Mouse (Mus musculus) ES-E14 (cell line): ENCODE data around the gene Lpin1. TPM values are rescaled to one million over a fixed set of nuclear protein-coding genes. Genes with fewer than 3 reads are reported as not detected.

Source experiments
- DNase-seq: peaks from one replicate; pipeline ENCODE4 v3.0.0-alpha.2; 2013; ENCODE audit warnings: low read depth, low spot score
- H3K27ac ChIP-seq: 2 replicates; pipeline ENCODE4 v1.5.1; 2012; ENCODE audit warnings: low read depth, mild to moderate bottlenecking, low read length, moderate library complexity, mixed read lengths; ENCODE audit not compliant: poor library complexity, insufficient read depth, severe bottlenecking
- H3K36me3 ChIP-seq: 2 replicates; pipeline ENCODE4 v1.6.1; 2012; ENCODE audit warnings: mild to moderate bottlenecking, low read length, moderate library complexity, mixed read lengths; ENCODE audit not compliant: control insufficient read depth, poor library complexity, insufficient read depth, severe bottlenecking
- H3K4me1 ChIP-seq, 2 experiments: fragments of 150-350 bp in 1 of 2; sonication (generic) in 1 of 2; 2 replicates each; pipeline ENCODE4 v1.6.1; 2012; ENCODE audit warnings: low read length in 2 of 2, mild to moderate bottlenecking in 1 of 2, mixed read lengths in 1 of 2; ENCODE audit not compliant: control insufficient read depth in 2 of 2, insufficient read depth in 2 of 2, poor library complexity in 1 of 2
- H3K4me3 ChIP-seq, 2 experiments: fragments of 150-350 bp in 1 of 2; sonication (generic) in 1 of 2; 2 replicates each; pipeline ENCODE4 v1.5.1; 2012; ENCODE audit warnings: low read length in 2 of 2, low read depth in 1 of 2, mild to moderate bottlenecking in 1 of 2, mixed read lengths in 1 of 2; ENCODE audit not compliant: insufficient read depth in 1 of 2, poor library complexity in 1 of 2, severe bottlenecking in 1 of 2
- H3K9ac ChIP-seq: 2 replicates; pipeline ENCODE4 v1.6.1; 2012; ENCODE audit warnings: low read depth, mild to moderate bottlenecking, low read length, mixed read lengths; ENCODE audit not compliant: poor library complexity, insufficient read depth, severe bottlenecking
- H3K9me3 ChIP-seq: fragments of 150-350 bp; sonication (generic); 2 replicates; pipeline ENCODE4 v1.6.1; 2012; ENCODE audit warnings: low read depth, mild to moderate bottlenecking, low read length; ENCODE audit not compliant: control insufficient read depth, insufficient read depth
- CHD2 ChIP-seq: IDR thresholded peaks from 2 replicates; pipeline ENCODE4 v1.6.1; 2014; ENCODE audit warnings: mild to moderate bottlenecking, low read depth, low read length, inconsistent platforms
- HCFC1 ChIP-seq: IDR thresholded peaks from 2 replicates; pipeline ENCODE4 v1.6.1; 2012; ENCODE audit warnings: low read length, inconsistent platforms, borderline replicate concordance; ENCODE audit not compliant: insufficient read depth
- MAFK ChIP-seq: IDR thresholded peaks from 2 replicates; pipeline ENCODE4 v1.6.1; 2014; ENCODE audit warnings: mild to moderate bottlenecking, low read depth, low read length, inconsistent platforms; ENCODE audit not compliant: insufficient read depth
- ZC3H11A ChIP-seq: IDR thresholded peaks from 2 replicates; pipeline ENCODE4 v1.6.1; 2012; ENCODE audit warnings: low read depth, mild to moderate bottlenecking, inconsistent platforms, low read length, borderline replicate concordance
- ZNF384 ChIP-seq: IDR thresholded peaks from 2 replicates; pipeline ENCODE4 v1.6.1; 2012; ENCODE audit warnings: low read depth, low read length, inconsistent platforms
- in situ Hi-C, 2 experiments: fragments of 600-800 bp; cut with MboI; formaldehyde crosslinking; loops; one replicate each; pipeline ENCODE4 v1.15.1; 2025; ENCODE audit warnings: low sequenced_read_pairs in 2 of 2, inconsistent platforms in 1 of 2; ENCODE audit not compliant: unreplicated experiment in 2 of 2
- total RNA-seq: library from RNA; depleted of rRNA; stranded (reverse); fragments of 300-350 nt; gene quantifications from 2 replicates; pipeline ENCODE4 v1.2.3, GENCODE M21; 2012

The Lpin1 gene
- total RNA-seq, 1 experiment, result 15.8 TPM

DNA sequence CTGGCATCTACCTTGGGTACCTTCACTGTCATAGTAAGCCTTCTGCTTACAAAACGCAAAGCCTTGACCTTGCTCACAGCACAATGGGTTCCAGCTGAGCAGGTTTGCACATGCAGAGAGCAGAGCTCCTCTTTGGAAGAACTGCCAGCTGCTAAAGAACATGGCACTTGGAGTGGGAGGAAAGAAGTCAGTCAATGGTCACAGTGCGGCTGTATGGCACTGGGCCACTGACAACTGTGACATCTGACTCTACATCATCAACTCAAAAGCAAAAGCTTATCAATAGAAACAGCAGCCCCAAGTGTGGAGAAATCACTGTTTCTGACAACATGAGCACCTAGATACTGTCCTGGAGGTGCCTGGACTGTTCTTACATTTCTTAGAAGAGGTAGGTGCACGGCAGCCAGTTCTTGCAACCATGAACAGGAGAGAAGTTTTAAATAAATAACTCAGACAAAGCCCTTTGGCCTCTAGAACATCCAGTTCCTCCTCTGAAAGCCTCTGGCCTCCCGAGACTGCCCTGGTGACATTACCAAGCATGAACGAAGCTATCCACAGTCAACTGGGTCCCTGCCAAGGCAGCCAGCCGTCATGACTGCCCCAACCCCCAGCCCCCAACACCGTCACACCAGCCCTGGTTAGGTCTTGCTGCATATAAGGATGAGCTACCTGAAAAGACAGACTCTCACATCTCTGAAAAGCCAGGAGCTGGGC, 19.5 kb upstream of the Lpin1 start:
- Histone ChIP-seq H3K4me3 (no peak overlapping the region), H3K4me1 (peaks cover 0 to 2% of the 10 kb centered on the region in 2 experiments; a peak in 1 of 4 replicates), H3K27ac (no peak overlapping the region), H3K9ac (no peak overlapping the region), H3K36me3 (no peaks in the 10 kb centered on the region), H3K9me3 (no peaks in the 10 kb centered on the region)
- no peak for DNase-seq
- TF ChIP-seq CHD2 (no peak), ZNF384 (no peak), MAFK (no peak), ZC3H11A (no peak)
- in situ Hi-C loops, result no loop called here

DNA sequence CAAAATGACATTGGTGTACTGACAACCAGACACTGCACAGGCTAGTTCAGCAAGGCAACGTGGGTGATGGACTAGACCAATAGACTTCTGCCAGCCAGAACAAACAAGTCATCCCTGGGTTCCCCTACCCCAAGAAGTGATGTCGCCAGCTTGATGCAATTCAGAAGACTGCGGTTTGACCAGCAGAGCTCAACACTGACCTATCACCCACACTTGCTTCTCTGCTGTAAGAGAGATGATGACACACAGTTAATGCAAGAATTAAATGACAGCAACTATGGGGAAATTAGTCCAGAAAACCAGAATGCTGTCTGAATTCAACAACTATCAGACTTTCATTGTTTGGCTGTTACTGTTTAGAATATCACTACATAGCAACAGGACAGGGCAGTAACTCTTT, 9.5 kb upstream of the Lpin1 start:
- no peak overlapping the region for H3K27ac ChIP-seq
- H3K36me3 ChIP-seq, result no peaks in the 10 kb centered on the region
- H3K4me3 ChIP-seq, result no peak overlapping the region
- DNase-seq, result no peak
- no peaks in the 10 kb centered on the region for H3K9me3 ChIP-seq
- TF ChIP-seq MAFK (no peak), ZNF384 (no peak)
- in situ Hi-C loops, result no loop called here
- no peaks in the 10 kb centered on the region; a peak in 1 of 4 replicates for H3K4me1 ChIP-seq
- H3K9ac ChIP-seq, result no peak overlapping the region

DNA sequence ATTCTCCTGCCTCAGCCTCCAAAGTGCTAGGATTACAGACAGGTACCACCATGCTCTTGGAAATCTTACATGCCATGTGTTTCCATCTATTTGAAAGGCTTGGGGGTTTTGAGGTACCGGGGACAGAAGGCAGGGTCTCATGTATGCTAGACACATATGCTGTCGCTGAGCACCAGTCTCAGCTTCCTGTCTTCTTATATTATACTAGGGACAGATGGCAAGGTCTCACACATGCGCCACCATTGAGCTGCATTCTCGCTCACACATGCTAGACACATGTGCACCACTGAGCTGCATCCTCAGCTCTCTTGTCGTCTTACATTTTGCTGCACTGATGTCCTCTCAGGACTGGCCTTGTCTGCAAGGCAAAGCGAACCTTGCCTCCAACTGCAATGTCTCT, 8.7 kb upstream of the Lpin1 start:
- Histone ChIP-seq H3K4me3 (no peak overlapping the region), H3K36me3 (no peaks in the 10 kb centered on the region), H3K9ac (no peak overlapping the region), H3K9me3 (no peaks in the 10 kb centered on the region), H3K4me1 (no peaks in the 10 kb centered on the region; a peak in 1 of 4 replicates), H3K27ac (no peak overlapping the region)
- no peak for DNase-seq
- TF ChIP-seq ZNF384, result no peak
- TF ChIP-seq CHD2, result no peak
- no peak for TF ChIP-seq HCFC1
- no peak for TF ChIP-seq MAFK
- TF ChIP-seq ZC3H11A, result no peak
- in situ Hi-C loops, result no loop called here

DNA sequence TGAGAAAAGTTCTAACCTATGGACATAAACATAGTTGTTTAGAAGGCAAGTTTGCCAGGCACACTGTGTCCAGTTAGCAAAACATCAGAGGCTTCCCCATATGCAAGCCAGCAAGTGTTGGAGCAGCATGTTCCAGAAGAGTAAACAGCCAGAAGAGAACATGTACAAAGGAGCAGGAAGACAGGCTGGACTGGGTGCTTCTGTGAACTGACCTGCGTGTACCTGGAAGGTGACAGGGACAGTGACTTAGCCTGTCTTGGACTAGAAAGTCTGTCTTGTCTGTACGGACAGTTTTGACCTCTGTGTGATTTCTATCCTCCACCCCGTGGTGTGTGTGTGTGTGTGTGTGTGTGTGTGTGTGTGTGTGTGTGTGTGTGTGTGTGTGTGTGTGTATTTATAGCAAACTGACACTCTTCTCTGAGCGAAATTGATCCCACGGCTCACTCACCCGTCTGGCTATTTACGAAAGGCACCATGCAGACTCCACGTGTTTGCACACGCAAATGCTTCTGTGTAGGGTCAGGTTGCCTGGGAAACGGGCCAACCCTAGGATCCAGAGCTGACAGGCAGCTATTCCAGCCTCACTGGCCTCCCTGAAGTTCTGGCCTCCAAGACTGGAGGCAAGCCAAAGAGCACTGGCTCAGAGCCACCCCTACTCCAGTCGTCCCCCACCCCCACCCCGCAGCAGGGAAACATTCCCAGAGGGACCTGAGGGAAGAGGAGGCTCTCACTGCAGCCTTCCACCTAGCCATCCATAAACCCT, 7.9 kb upstream of the Lpin1 start:
- no peaks in the 10 kb centered on the region for H3K9me3 ChIP-seq
- H3K27ac ChIP-seq, result no peak overlapping the region
- DNase-seq, result no peak
- H3K4me1 ChIP-seq, result no peaks in the 10 kb centered on the region; a peak in 1 of 4 replicates
- no peaks in the 10 kb centered on the region for H3K36me3 ChIP-seq
- H3K4me3 ChIP-seq, result no peak overlapping the region
- in situ Hi-C loops, result no loop called here
- TF ChIP-seq ZC3H11A, result no peak
- TF ChIP-seq ZNF384, result no peak
- TF ChIP-seq CHD2, result no peak
- no peak for TF ChIP-seq HCFC1
- TF ChIP-seq MAFK, result no peak
- H3K9ac ChIP-seq, result no peak overlapping the region

GRCm38 (mm10) chr12:16615738-16616137, 5.0 kb upstream of the Lpin1 start:
- Histone ChIP-seq H3K4me3 (no peak overlapping the region), H3K9ac (no peak overlapping the region), H3K4me1 (no peaks in the 10 kb centered on the region), H3K9me3 (no peaks in the 10 kb centered on the region), H3K36me3 (no peaks in the 10 kb centered on the region), H3K27ac (no peak overlapping the region)
- TF ChIP-seq ZNF384, result no peak
- TF ChIP-seq CHD2, result no peak
- TF ChIP-seq ZC3H11A, result no peak
- no peak for TF ChIP-seq MAFK
- in situ Hi-C loops, result no loop called here
- no peak for DNase-seq
